Mouse (Mus musculus): ENCODE data around the gene Smc3. TPM values are rescaled to one million over a fixed set of nuclear protein-coding genes. Genes with fewer than 3 reads are reported as not detected.
"Not testable (repeated sequence)": the region's sequence is repeated elsewhere in the genome, so short reads cannot be mapped to it uniquely, and the experiment has no call there.

The Smc3 gene
- polyA plus RNA-seq, 1 experiment from 2014 or later = 77.0 TPM

- no peaks in the 10 kb centered on the region for H3K27me3 ChIP-seq (ENCODE audit: low read depth, poor library complexity, severe bottlenecking)
- DNase-seq (ENCODE audit: low spot score) = peak; percentile 20
- peaks cover 10% of the 10 kb centered on the region; the same call in 1 of the 2 replicates for H3K4me1 ChIP-seq
- WGBS = 75% methylated on average over 3 of the region's 3 CpGs
- H3K27ac ChIP-seq = no peak overlapping the region
- no peak overlapping the region for H3K4me3 ChIP-seq
- H3K9me3 ChIP-seq (replicated peaks) = no peaks in the 10 kb centered on the region
- no peaks in the 10 kb centered on the region for H3K36me3 ChIP-seq
Measured at GRCm38 (mm10) chr19:53568553-53568952, 31.6 kb upstream of the Smc3 start.

- H3K27ac ChIP-seq = no peak overlapping the region
- 76% methylated on average over 4 of the region's 4 CpGs for WGBS
- H3K36me3 ChIP-seq = no peaks in the 10 kb centered on the region
- H3K9me3 ChIP-seq (replicated peaks) = no peaks in the 10 kb centered on the region
- no peak overlapping the region for H3K4me3 ChIP-seq
- peak; percentile 18 for DNase-seq (ENCODE audit: low spot score)
- H3K27me3 ChIP-seq (ENCODE audit: low read depth, poor library complexity, severe bottlenecking) = no peaks in the 10 kb centered on the region
- peaks cover 7% of the 10 kb centered on the region; the same call in 1 of the 2 replicates for H3K4me1 ChIP-seq
Measured at GRCm38 (mm10) chr19:53571056-53571455, 29.1 kb upstream of the Smc3 start.

DNA sequence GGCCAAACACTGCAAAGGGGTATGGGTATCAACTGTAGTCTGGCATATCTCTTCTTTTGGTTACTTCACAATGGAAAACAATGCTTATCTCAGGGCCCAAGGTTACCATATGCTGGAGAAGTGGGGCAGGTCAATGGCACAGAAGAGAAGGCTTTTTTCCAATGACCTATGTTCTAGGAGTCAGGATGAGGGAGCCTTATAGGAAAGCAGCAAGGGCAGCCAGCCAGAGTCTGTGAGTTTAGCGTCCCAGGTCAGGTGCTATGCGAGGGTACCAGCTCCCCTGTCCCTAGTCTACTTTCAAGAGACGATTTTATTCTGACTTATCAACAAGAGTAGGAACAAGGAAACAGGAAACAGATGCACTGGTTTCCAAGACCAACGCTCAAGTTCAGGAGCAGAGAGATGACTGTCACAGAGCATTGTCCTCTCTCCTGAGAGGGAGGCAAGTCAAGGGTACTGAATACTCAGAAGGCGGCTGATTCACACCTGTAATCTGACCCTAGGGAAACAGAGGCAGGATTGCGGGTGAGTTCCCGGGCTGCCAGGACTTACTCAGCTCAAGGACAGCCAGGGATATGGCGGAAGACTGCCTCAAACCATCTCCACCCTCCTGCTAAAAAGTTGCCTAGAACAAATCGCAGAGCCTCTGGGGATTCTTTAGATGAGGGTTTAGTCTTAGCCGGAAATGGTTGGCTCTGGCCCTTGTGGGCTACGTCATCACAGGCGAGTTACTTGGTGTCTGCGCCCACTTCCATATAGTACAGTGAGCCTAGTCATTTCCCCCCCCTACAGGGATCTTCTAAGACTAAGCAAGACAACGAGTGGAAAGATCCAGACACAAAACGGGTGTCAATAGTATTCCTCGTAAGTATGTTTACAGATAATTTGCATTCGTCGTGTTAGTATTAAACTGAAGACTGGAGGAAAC lies 28.4 kb upstream of the Smc3 start:
- no peak overlapping the region for H3K27ac ChIP-seq
- WGBS = 81% methylated on average over 18 of the region's 18 CpGs
- no peaks in the 10 kb centered on the region for H3K27me3 ChIP-seq (ENCODE audit: low read depth, poor library complexity, severe bottlenecking)

DNA sequence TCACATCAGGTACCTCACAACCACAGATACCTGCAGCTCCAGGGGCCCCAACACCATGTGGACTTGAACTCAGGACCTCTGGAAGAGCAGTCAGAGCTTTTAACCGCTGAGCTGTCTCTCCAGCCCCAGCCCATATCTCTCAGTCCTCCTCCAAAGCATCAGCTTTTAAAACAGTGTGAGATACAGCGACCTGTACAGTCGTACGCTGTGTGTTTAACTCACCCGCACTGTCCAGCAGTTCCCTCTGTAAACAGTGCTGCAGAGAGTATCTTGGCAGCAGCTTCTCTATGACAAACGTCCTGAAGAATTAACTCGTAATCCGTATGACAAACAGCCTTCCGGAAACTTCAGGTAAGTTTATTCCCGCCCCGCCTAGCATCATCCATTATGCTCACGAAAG lies 27.6 kb upstream of the Smc3 start:
- Histone ChIP-seq H3K27ac (no peak overlapping the region), H3K27me3 (ENCODE audit: low read depth, poor library complexity, severe bottlenecking) (no peaks in the 10 kb centered on the region), H3K9me3 (replicated peaks) (no peaks in the 10 kb centered on the region), H3K4me1 (peaks cover 7% of the 10 kb centered on the region; the same call in 1 of the 2 replicates), H3K36me3 (no peaks in the 10 kb centered on the region), H3K4me3 (no peak overlapping the region)
- 92% methylated on average over 12 of the region's 12 CpGs for WGBS
- DNase-seq (ENCODE audit: low spot score) = peak; percentile 21

More for the DNA sequence above, 28.4 kb upstream of the Smc3 start:
- Histone ChIP-seq H3K36me3 (no peaks in the 10 kb centered on the region), H3K4me3 (no peak overlapping the region), H3K4me1 (peaks cover 7% of the 10 kb centered on the region; the same call in 1 of the 2 replicates), H3K9me3 (replicated peaks) (no peaks in the 10 kb centered on the region)
- DNase-seq (ENCODE audit: low spot score) = peak; percentile 27

- H3K36me3 ChIP-seq = no peaks in the 10 kb centered on the region
- peak; percentile 24 for DNase-seq (ENCODE audit: low spot score)
- no peak overlapping the region for H3K27ac ChIP-seq
- H3K4me1 ChIP-seq = peaks cover 2% of the 10 kb centered on the region; the same call in 1 of the 2 replicates
- WGBS = 94% methylated on average over 3 of the region's 3 CpGs
- H3K9me3 ChIP-seq (replicated peaks) = no peaks in the 10 kb centered on the region
- H3K27me3 ChIP-seq (ENCODE audit: low read depth, poor library complexity, severe bottlenecking) = no peaks in the 10 kb centered on the region
- no peak overlapping the region for H3K4me3 ChIP-seq
Measured at GRCm38 (mm10) chr19:53573151-53573550, 27.0 kb upstream of the Smc3 start.

DNA sequence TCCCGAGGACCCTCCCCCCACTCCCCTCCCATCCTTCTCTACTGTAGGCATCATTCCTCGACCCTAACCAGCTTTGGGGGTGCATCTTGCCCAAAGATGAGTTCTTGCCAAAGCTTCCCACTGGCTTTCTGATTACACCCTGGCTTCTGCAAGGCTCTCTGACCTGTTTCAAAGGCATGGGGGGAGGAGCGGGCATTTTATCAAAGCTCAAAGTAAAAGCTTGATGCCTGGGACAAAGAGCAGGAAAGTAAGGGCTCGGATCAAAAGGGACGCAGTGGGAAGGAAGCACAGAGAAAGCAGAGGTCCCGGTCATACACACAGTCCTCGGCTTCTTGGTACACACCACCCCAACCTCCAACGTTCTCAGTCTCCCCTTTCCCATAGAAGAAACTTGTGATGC lies 26.1 kb upstream of the Smc3 start:
- no peaks in the 10 kb centered on the region for H3K9me3 ChIP-seq (replicated peaks)
- H3K4me3 ChIP-seq = no peak overlapping the region
- no peaks in the 10 kb centered on the region for H3K4me1 ChIP-seq
- H3K27ac ChIP-seq = no peak overlapping the region
- peak; percentile 21 for DNase-seq (ENCODE audit: low spot score)
- no peaks in the 10 kb centered on the region for H3K36me3 ChIP-seq
- no peaks in the 10 kb centered on the region for H3K27me3 ChIP-seq (ENCODE audit: low read depth, poor library complexity, severe bottlenecking)
- WGBS = 61% methylated on average over 8 of the region's 8 CpGs

DNA sequence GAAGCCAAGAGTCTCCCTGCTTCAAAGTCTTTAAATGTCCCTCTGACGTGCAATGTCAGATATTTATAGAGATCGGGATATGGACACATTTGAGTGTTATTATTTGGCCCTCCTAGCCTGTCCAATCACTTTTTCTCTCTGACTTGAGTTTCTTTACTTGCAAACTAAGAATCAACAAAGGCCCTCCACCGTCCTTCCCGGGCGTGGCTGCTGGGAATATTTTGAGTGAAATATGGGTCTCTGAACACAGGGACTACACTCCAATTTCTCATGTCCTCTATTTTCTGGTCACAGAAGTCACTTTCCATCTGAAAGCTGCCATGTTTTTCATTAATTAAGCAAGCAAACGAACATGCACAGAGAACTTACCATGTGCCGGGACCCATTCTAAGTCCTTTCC lies 25.7 kb upstream of the Smc3 start:
- no peak overlapping the region for H3K27ac ChIP-seq
- H3K36me3 ChIP-seq = no peaks in the 10 kb centered on the region
- 88% methylated on average over 7 of the region's 7 CpGs for WGBS

GRCm38 (mm10) chr19:53575296-53576010 lies 24.7 kb upstream of the Smc3 start:
- no peaks in the 10 kb centered on the region for H3K36me3 ChIP-seq
- H3K27ac ChIP-seq = no peak overlapping the region
- no peaks in the 10 kb centered on the region for H3K4me1 ChIP-seq
- no peaks in the 10 kb centered on the region for H3K27me3 ChIP-seq (ENCODE audit: low read depth, poor library complexity, severe bottlenecking)
- no peaks in the 10 kb centered on the region for H3K9me3 ChIP-seq (replicated peaks)
- no peak overlapping the region for H3K4me3 ChIP-seq
- WGBS = 84% methylated on average over 4 of the region's 4 CpGs
- peak; percentile 17 for DNase-seq (ENCODE audit: low spot score)

More for the DNA sequence above, 25.7 kb upstream of the Smc3 start:
- no peaks in the 10 kb centered on the region for H3K9me3 ChIP-seq (replicated peaks)
- H3K27me3 ChIP-seq (ENCODE audit: low read depth, poor library complexity, severe bottlenecking) = no peaks in the 10 kb centered on the region
- H3K4me1 ChIP-seq = no peaks in the 10 kb centered on the region
- peak; percentile 2 for DNase-seq (ENCODE audit: low spot score)
- no peak overlapping the region for H3K4me3 ChIP-seq

GRCm38 (mm10) chr19:53576061-53576460 lies 24.1 kb upstream of the Smc3 start:
- H3K4me3 ChIP-seq = no peak overlapping the region
- H3K36me3 ChIP-seq = no peaks in the 10 kb centered on the region
- DNase-seq (ENCODE audit: low spot score) = peak; percentile 7
- no peaks in the 10 kb centered on the region for H3K9me3 ChIP-seq (replicated peaks)
- 84% methylated on average over 7 of the region's 7 CpGs for WGBS
- no peak overlapping the region for H3K27ac ChIP-seq
- H3K4me1 ChIP-seq = no peaks in the 10 kb centered on the region
- no peaks in the 10 kb centered on the region for H3K27me3 ChIP-seq (ENCODE audit: low read depth, poor library complexity, severe bottlenecking)

- no peaks in the 10 kb centered on the region for H3K36me3 ChIP-seq
- no peaks in the 10 kb centered on the region for H3K27me3 ChIP-seq (ENCODE audit: low read depth, poor library complexity, severe bottlenecking)
- no peak overlapping the region for H3K4me3 ChIP-seq
- peak; percentile 29 for DNase-seq (ENCODE audit: low spot score)
- no peak overlapping the region for H3K27ac ChIP-seq
- no peaks in the 10 kb centered on the region for H3K4me1 ChIP-seq
- H3K9me3 ChIP-seq (replicated peaks) = no peaks in the 10 kb centered on the region
- WGBS = 72% methylated on average over 11 of the region's 11 CpGs
Measured at GRCm38 (mm10) chr19:53577025-53577800, 23.0 kb upstream of the Smc3 start.

- DNase-seq (ENCODE audit: low spot score) = peak; percentile 70
- Histone ChIP-seq H3K4me3 (no peak overlapping the region), H3K9me3 (replicated peaks) (0 out of 2 replicates have a peak, but pooled peaks cover under 1% of the 10 kb centered on the region), H3K27ac (no peak overlapping the region), H3K36me3 (no peaks in the 10 kb centered on the region), H3K4me1 (no peaks in the 10 kb centered on the region), H3K27me3 (ENCODE audit: low read depth, poor library complexity, severe bottlenecking) (no peaks in the 10 kb centered on the region)
- WGBS = 15% methylated on average over 8 of the region's 8 CpGs
Measured at GRCm38 (mm10) chr19:53578597-53579252, 21.5 kb upstream of the Smc3 start.

- H3K4me1 ChIP-seq; H3K4me3 ChIP-seq; H3K36me3 ChIP-seq; H3K27ac ChIP-seq; H3K27me3 ChIP-seq (ENCODE audit: low read depth, poor library complexity, severe bottlenecking): not testable (repeated sequence)
- WGBS = 93% methylated on average over 8 of the region's 8 CpGs
- DNase-seq (ENCODE audit: low spot score) = peak; percentile 17
- H3K9me3 ChIP-seq (replicated peaks) = peaks cover 15% of the 10 kb centered on the region
Measured at GRCm38 (mm10) chr19:53580271-53580670, 19.9 kb upstream of the Smc3 start.
